26 mouse cellular contexts compared by ENCODE assay signal in the genomic region with DNA sequence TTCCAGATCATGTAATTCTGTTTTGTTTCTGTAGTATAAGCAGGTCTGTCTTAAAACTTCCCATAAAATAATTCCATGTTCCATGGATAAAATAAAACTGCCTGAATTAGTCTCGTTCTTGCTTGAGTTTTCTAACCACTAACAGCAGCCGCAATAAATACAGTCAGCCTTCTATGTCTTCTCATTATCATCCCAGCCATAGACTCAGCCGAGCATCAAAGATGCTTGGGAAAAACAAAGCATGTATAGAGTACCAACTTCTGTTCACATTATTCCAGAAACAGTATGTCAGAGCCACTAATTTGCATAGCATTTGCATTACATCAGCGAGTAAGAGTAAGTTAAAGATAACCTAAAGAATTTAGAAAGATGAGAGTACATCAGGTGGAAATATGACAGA.
"Had no signal": no experiment of that assay in that cellular context is flagged by ENCODE, and none has a peak within 500 bp of the region (broad histone marks: within the 10 kb centered on the region; RNA-seq: fewer than 3 reads in every experiment).

No protein-coding gene starts in this region.

- H3K4me1 ChIP-seq: limb, embryonic 10.5 days; limb, embryonic 13.5 days; liver, embryonic 12.5 days; liver, embryonic 15.5 days; midbrain, embryonic 10.5 days; midbrain, embryonic 15.5 days; neural tube, embryonic 12.5 days; neural tube, embryonic 15.5 days had no signal

- H3K4me2 ChIP-seq: kidney, embryonic 15.5 days; limb, embryonic 13.5 days; liver, embryonic 12.5 days; liver, embryonic 15.5 days; lung, embryonic 15.5 days; midbrain, embryonic 15.5 days; neural tube, embryonic 12.5 days; neural tube, embryonic 15.5 days had no signal

- H3K27ac ChIP-seq: kidney, embryonic 15.5 days; limb, embryonic 10.5 days; limb, embryonic 13.5 days; liver, embryonic 12.5 days; liver, embryonic 15.5 days; lung, embryonic 15.5 days; midbrain, embryonic 10.5 days; midbrain, embryonic 15.5 days; neural tube, embryonic 12.5 days; neural tube, embryonic 15.5 days; stomach, postnatal 0 days had no signal

- H3K9ac ChIP-seq: kidney, embryonic 15.5 days; limb, embryonic 13.5 days; liver, embryonic 12.5 days; liver, embryonic 15.5 days; lung, embryonic 15.5 days; midbrain, embryonic 15.5 days; neural tube, embryonic 12.5 days; neural tube, embryonic 15.5 days had no signal

- H3K4me3 ChIP-seq: kidney, embryonic 15.5 days; layer of hippocampus, adult 2 months; limb, embryonic 10.5 days; limb, embryonic 13.5 days; liver, embryonic 12.5 days; liver, embryonic 15.5 days; lung, embryonic 15.5 days; megakaryocyte, embryonic 14.5 days; midbrain, embryonic 10.5 days; midbrain, embryonic 15.5 days; neural tube, embryonic 12.5 days; neural tube, embryonic 15.5 days had no signal

- H3K9me3 ChIP-seq: kidney, embryonic 15.5 days; limb, embryonic 10.5 days; limb, embryonic 13.5 days; liver, embryonic 12.5 days; liver, embryonic 15.5 days; lung, embryonic 15.5 days; megakaryocyte, embryonic 14.5 days; midbrain, embryonic 10.5 days; midbrain, embryonic 15.5 days; neural tube, embryonic 12.5 days; neural tube, embryonic 15.5 days had no signal

- DNase-seq: kidney, adult 8-10 months; kidney, postnatal 10 days; layer of hippocampus, adult 9-11 months; liver; lung, adult 18-20 months; lung, postnatal 10 days; lung, postnatal 36 days; right cerebral cortex, adult 18-20 months; right cerebral cortex, postnatal 14 days; right cerebral cortex, postnatal 4 days; thymus, adult 2 months; thymus, postnatal 14 days; thymus, postnatal 4 days had no signal

- ATAC-seq: liver, embryonic 12.5 days; midbrain, embryonic 15.5 days had no signal

- H3K27me3 ChIP-seq: kidney, embryonic 15.5 days; limb, embryonic 13.5 days; lung, embryonic 15.5 days; midbrain, embryonic 15.5 days; neural tube, embryonic 12.5 days; neural tube, embryonic 15.5 days had no signal

- H3K36me3 ChIP-seq: kidney, embryonic 15.5 days; limb, embryonic 10.5 days; limb, embryonic 13.5 days; liver, embryonic 12.5 days; liver, embryonic 15.5 days; lung, embryonic 15.5 days; midbrain, embryonic 10.5 days; midbrain, embryonic 15.5 days; neural tube, embryonic 12.5 days; neural tube, embryonic 15.5 days had no signal
